Mouse (Mus musculus): Measurements from ENCODE around the gene Ptms. TPM values are rescaled to one million over a fixed set of nuclear protein-coding genes. Genes with fewer than 3 reads are reported as not detected.
A peak's percentile ranks its signal among the peaks of the same experiment; 100 is the strongest.

Ptms gene
- polyA plus RNA-seq, 1 experiment from 2014 or later: 454 TPM

- Histone ChIP-seq H3K9ac (no peak overlapping the region), H3K4me3 (peak overlapping the region; percentile 95; the same call in 1 of the 2 replicates), H3K27ac (no peak overlapping the region), H3K9me3 (no peaks in the 10 kb centered on the region), H3K4me2 (peak overlapping the region; percentile 86; the same call in 1 of the 2 replicates), H3K36me3 (peaks cover 24% of the 10 kb centered on the region), H3K4me1 (peaks cover 65% of the 10 kb centered on the region), H3K27me3 (peaks cover 13% of the 10 kb centered on the region; the same call in 1 of the 2 replicates)
- ATAC-seq (ENCODE audit: borderline replicate concordance, extremely low read depth, low FRiP score, low TSS enrichment): no peak
- 81% methylated on average over 7 of the region's 7 CpGs for WGBS
These were observed 5.4 kb downstream of the Ptms start for GRCm38 (mm10) chr6:124914511-124914910.

GRCm38 (mm10) chr6:124913721-124914285 is 6.1 kb downstream of the Ptms start:
- peak overlapping the region; percentile 34; the same call in 1 of the 2 replicates for H3K27ac ChIP-seq

GRCm38 (mm10) chr6:124913214-124913613 is 6.7 kb downstream of the Ptms start:
- Histone ChIP-seq H3K4me2 (no peak overlapping the region), H3K27me3 (peaks cover 19% of the 10 kb centered on the region; the same call in 1 of the 2 replicates), H3K4me3 (no peak overlapping the region), H3K9me3 (no peaks in the 10 kb centered on the region), H3K27ac (no peak overlapping the region), H3K36me3 (peaks cover 24% of the 10 kb centered on the region), H3K4me1 (peaks cover 53% of the 10 kb centered on the region), H3K9ac (no peak overlapping the region)
- WGBS: 59% methylated on average over 6 of the region's 6 CpGs
- ATAC-seq (ENCODE audit: borderline replicate concordance, extremely low read depth, low FRiP score, low TSS enrichment): no peak

More at GRCm38 (mm10) chr6:124913721-124914285, 6.1 kb downstream of the Ptms start:
- H3K4me3 ChIP-seq: no peak overlapping the region
- H3K4me2 ChIP-seq: no peak overlapping the region
- 65% methylated on average over 14 of the region's 14 CpGs for WGBS
- H3K9ac ChIP-seq: no peak overlapping the region
- H3K36me3 ChIP-seq: peaks cover 24% of the 10 kb centered on the region
- ATAC-seq (ENCODE audit: borderline replicate concordance, extremely low read depth, low FRiP score, low TSS enrichment): no peak
- no peaks in the 10 kb centered on the region for H3K9me3 ChIP-seq
- peaks cover 19% of the 10 kb centered on the region; the same call in 1 of the 2 replicates for H3K27me3 ChIP-seq
- H3K4me1 ChIP-seq: peaks cover 59% of the 10 kb centered on the region

GRCm38 (mm10) chr6:124911533-124912218 is 8.2 kb downstream of the Ptms start, which contains the start of gene Lag3:
Lag3 (minus strand) TSS chr6:124911705.
- H3K27ac ChIP-seq: peak within 1 kb of the TSS; percentile 26

GRCm38 (mm10) chr6:124910032-124910431 is 9.9 kb downstream of the Ptms start:
- peaks cover 41% of the 10 kb centered on the region for H3K4me1 ChIP-seq

More at GRCm38 (mm10) chr6:124911533-124912218, 8.2 kb downstream of the Ptms start, which contains the start of gene Lag3:
- Histone ChIP-seq H3K4me2 (peak within 1 kb of the TSS; percentile 37; the same call in 1 of the 2 replicates), H3K27me3 (peaks cover 19% of the 10 kb centered on the region; the same call in 1 of the 2 replicates), H3K9ac (no peak within 1 kb of the TSS), H3K4me1 (peaks cover 52% of the 10 kb centered on the region), H3K36me3 (peaks cover 24% of the 10 kb centered on the region), H3K4me3 (no peak within 1 kb of the TSS), H3K9me3 (no peaks in the 10 kb centered on the region)
- 12% methylated on average over 12 of the region's 13 CpGs for WGBS
- peak; percentile 10; the same call in 1 of the 2 replicates for ATAC-seq (ENCODE audit: borderline replicate concordance, extremely low read depth, low FRiP score, low TSS enrichment)

GRCm38 (mm10) chr6:124907767-124908166 is 12.1 kb downstream of the Ptms start:
- Histone ChIP-seq H3K4me2 (no peak overlapping the region), H3K27me3 (peaks cover 19% of the 10 kb centered on the region; the same call in 1 of the 2 replicates), H3K9me3 (no peaks in the 10 kb centered on the region), H3K4me1 (peaks cover 32% of the 10 kb centered on the region), H3K36me3 (peaks cover 1% of the 10 kb centered on the region; the same call in 1 of the 2 replicates), H3K9ac (no peak overlapping the region), H3K4me3 (no peak overlapping the region), H3K27ac (no peak overlapping the region)
- no peak for ATAC-seq (ENCODE audit: borderline replicate concordance, extremely low read depth, low FRiP score, low TSS enrichment)
- WGBS: 58% methylated on average over 1 of the region's 1 CpGs

More at GRCm38 (mm10) chr6:124910032-124910431, 9.9 kb downstream of the Ptms start:
- Histone ChIP-seq H3K9ac (no peak overlapping the region), H3K4me2 (peak overlapping the region; percentile 43), H3K27ac (no peak overlapping the region), H3K36me3 (peaks cover 24% of the 10 kb centered on the region), H3K27me3 (peaks cover 19% of the 10 kb centered on the region; the same call in 1 of the 2 replicates), H3K4me3 (no peak overlapping the region), H3K9me3 (no peaks in the 10 kb centered on the region)
- WGBS: 6% methylated on average over 32 of the region's 32 CpGs
- ATAC-seq (ENCODE audit: borderline replicate concordance, extremely low read depth, low FRiP score, low TSS enrichment): no peak

- Histone ChIP-seq H3K27ac (peak overlapping the region; percentile 99), H3K4me3 (peak overlapping the region; percentile 56; the same call in 1 of the 2 replicates), H3K9me3 (no peaks in the 10 kb centered on the region), H3K27me3 (peaks cover 12% of the 10 kb centered on the region; the same call in 1 of the 2 replicates), H3K4me1 (peaks cover 16% of the 10 kb centered on the region), H3K36me3 (no peaks in the 10 kb centered on the region), H3K4me2 (peak overlapping the region; percentile 91), H3K9ac (peak overlapping the region; percentile 71; the same call in 1 of the 2 replicates)
- no peak for ATAC-seq (ENCODE audit: borderline replicate concordance, extremely low read depth, low FRiP score, low TSS enrichment)
- WGBS: 38% methylated on average over 16 of the region's 16 CpGs
These were observed 14.7 kb downstream of the Ptms start for GRCm38 (mm10) chr6:124904991-124905860.

GRCm38 (mm10) chr6:124904161-124904981 is 15.5 kb downstream of the Ptms start:
- 8% methylated on average over 24 of the region's 24 CpGs for WGBS
- Histone ChIP-seq H3K27me3 (peaks cover 4% of the 10 kb centered on the region; the same call in 1 of the 2 replicates), H3K4me1 (peaks cover 11% of the 10 kb centered on the region), H3K36me3 (no peaks in the 10 kb centered on the region), H3K27ac (peak overlapping the region; percentile 99), H3K9me3 (no peaks in the 10 kb centered on the region), H3K4me2 (peak overlapping the region; percentile 91), H3K4me3 (peak overlapping the region; percentile 56), H3K9ac (peak overlapping the region; percentile 71)
- peak; percentile 86 for ATAC-seq (ENCODE audit: borderline replicate concordance, extremely low read depth, low FRiP score, low TSS enrichment)

- under 1% methylated on average over 23 of the region's 23 CpGs for WGBS
- Histone ChIP-seq H3K4me2 (peak overlapping the region; percentile 91), H3K36me3 (no peaks in the 10 kb centered on the region), H3K4me3 (peak overlapping the region; percentile 56), H3K9ac (peak overlapping the region; percentile 71), H3K4me1 (peaks cover 11% of the 10 kb centered on the region), H3K27ac (peak overlapping the region; percentile 99), H3K27me3 (no peaks in the 10 kb centered on the region), H3K9me3 (no peaks in the 10 kb centered on the region)
- ATAC-seq (ENCODE audit: borderline replicate concordance, extremely low read depth, low FRiP score, low TSS enrichment): peak; percentile 79
These were observed 16.2 kb downstream of the Ptms start for GRCm38 (mm10) chr6:124903580-124904151.

GRCm38 (mm10) chr6:124901851-124902250 is 18.1 kb downstream of the Ptms start:
- Histone ChIP-seq H3K27ac (no peak overlapping the region), H3K27me3 (no peaks in the 10 kb centered on the region), H3K4me2 (no peak overlapping the region), H3K9ac (no peak overlapping the region), H3K36me3 (no peaks in the 10 kb centered on the region), H3K4me3 (no peak overlapping the region), H3K9me3 (no peaks in the 10 kb centered on the region), H3K4me1 (peaks cover 11% of the 10 kb centered on the region)
- no peak for ATAC-seq (ENCODE audit: borderline replicate concordance, extremely low read depth, low FRiP score, low TSS enrichment)
